Mouse (Mus musculus) heart, adult 2 months (tissue): Measurements from ENCODE around the gene Myo1h. TPM values are rescaled to one million over a fixed set of nuclear protein-coding genes. Genes with fewer than 3 reads are reported as not detected.
A peak's percentile ranks its signal among the peaks of the same experiment; 100 is the strongest.

Source experiments
- DNase-seq, 2 experiments: peaks; one replicate each; pipeline ENCODE4 v3.0.0; 2021
- H3K27ac ChIP-seq: fragments of 200-600 bp; 2 replicates; pipeline ENCODE4 v1.8.1; 2022
- H3K27me3 ChIP-seq: fragments of 200-500 bp; 2 replicates; pipeline ENCODE4 v1.6.1; 2012; ENCODE audit warnings: mild to moderate bottlenecking, low read length, inconsistent platforms, mixed read lengths; ENCODE audit not compliant: control insufficient read depth, insufficient read depth
- H3K36me3 ChIP-seq: fragments of 200-500 bp; 2 replicates; pipeline ENCODE4 v1.6.1; 2012; ENCODE audit warnings: low read length, inconsistent platforms; ENCODE audit not compliant: control insufficient read depth, insufficient read depth
- H3K4me1 ChIP-seq: fragments of 200-500 bp; 2 replicates; pipeline ENCODE4 v1.6.1; 2011; ENCODE audit warnings: low read length; ENCODE audit not compliant: control insufficient read depth, insufficient read depth
- H3K4me3 ChIP-seq: fragments of 200-600 bp; 2 replicates; pipeline ENCODE4 v1.8.1; 2022
- H3K79me2 ChIP-seq: fragments of 200-500 bp; replicated peaks from 2 replicates; pipeline ENCODE4 v1.6.1; 2012; ENCODE audit warnings: mild to moderate bottlenecking, inconsistent platforms, low read length, moderate library complexity, mixed read lengths; ENCODE audit not compliant: control insufficient read depth, insufficient read depth
- H3K9ac ChIP-seq: fragments of 200-500 bp; 2 replicates; pipeline ENCODE4 v1.6.1; 2012; ENCODE audit warnings: low read depth, mild to moderate bottlenecking, control low read depth, inconsistent platforms, low read length, mixed read lengths
- CTCF ChIP-seq: fragments of 200-600 bp; IDR thresholded peaks from 2 replicates; pipeline ENCODE4 v1.8.1; 2022; ENCODE audit warnings: antibody characterized with exemption, mild to moderate bottlenecking, moderate library complexity
- EP300 ChIP-seq: fragments of 200-500 bp; IDR thresholded peaks from 2 replicates; pipeline ENCODE4 v1.6.1; 2011; ENCODE audit warnings: low read depth, low read length, control low read depth; ENCODE audit not compliant: insufficient read depth
- POLR2A ChIP-seq: fragments of 200-500 bp; IDR thresholded peaks from 2 replicates; pipeline ENCODE4 v1.6.1; 2011; ENCODE audit warnings: mild to moderate bottlenecking, low read depth, low read length, control low read depth; ENCODE audit not compliant: insufficient read depth
- WGBS: fragments of 180-500 bp; shearing (Covaris S2); methylation state at CpG from one replicate; pipeline ENCODE4 v1.1.7; 2018; 5-methylcytosine and 5-hydroxymethylcytosine counted together
- intact Hi-C: fragments of 180-260 bp; cut with DNase I; formaldehyde crosslinking; loops from one replicate; pipeline ENCODE4 v1.15.1; 2025
- polyA plus RNA-seq: library from polyadenylated mRNA; depleted of rRNA; stranded (reverse); fragments of >200 nt; gene quantifications from 2 replicates; pipeline ENCODE4 v1.2.3, GENCODE M21; 2012
- total RNA-seq, 2 experiments: library from RNA; stranded (reverse); gene quantifications; 2 replicates each; pipeline ENCODE4 v1.2.3; 2021

Myo1h gene
- total and polyA plus RNA-seq, 3 experiments: 0.39 to 0.47 TPM; not detected in 1

DNA sequence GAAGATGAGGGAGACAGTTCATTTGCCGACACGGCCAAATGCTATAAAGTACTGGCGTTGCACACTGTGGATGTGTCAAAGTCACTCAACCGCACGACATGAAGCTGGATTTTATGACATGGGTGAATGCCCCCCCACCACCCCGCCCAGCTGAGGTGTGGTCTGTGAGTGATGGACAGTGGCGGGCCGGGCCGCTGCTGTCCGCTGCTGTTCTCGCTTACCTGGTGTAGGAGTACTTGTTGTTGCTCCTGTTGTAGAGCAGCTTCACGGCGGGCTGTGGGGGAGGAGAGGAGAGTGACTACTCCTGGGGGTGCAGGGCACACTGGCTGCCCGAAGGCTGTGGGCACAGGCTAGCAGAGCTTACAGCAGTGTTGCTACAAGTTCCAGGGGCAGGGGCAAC lies 79.2 kb downstream of the Myo1h start:
- H3K36me3 ChIP-seq: peaks cover 7% of the 10 kb centered on the region
- H3K27ac ChIP-seq: no peak overlapping the region
- 89% methylated on average over 14 of the region's 14 CpGs for WGBS
- H3K9ac ChIP-seq: no peak overlapping the region
- H3K27me3 ChIP-seq: no peaks in the 10 kb centered on the region
- DNase-seq: no peak
- intact Hi-C loops: no loop called here
- TF ChIP-seq POLR2A: no peak
- no peak for TF ChIP-seq CTCF
- TF ChIP-seq EP300: no peak
- H3K4me1 ChIP-seq: peaks cover 28% of the 10 kb centered on the region
- H3K4me3 ChIP-seq: no peak overlapping the region
- H3K79me2 ChIP-seq: no peaks in the 10 kb centered on the region; the same call in 1 of the 2 replicates

DNA sequence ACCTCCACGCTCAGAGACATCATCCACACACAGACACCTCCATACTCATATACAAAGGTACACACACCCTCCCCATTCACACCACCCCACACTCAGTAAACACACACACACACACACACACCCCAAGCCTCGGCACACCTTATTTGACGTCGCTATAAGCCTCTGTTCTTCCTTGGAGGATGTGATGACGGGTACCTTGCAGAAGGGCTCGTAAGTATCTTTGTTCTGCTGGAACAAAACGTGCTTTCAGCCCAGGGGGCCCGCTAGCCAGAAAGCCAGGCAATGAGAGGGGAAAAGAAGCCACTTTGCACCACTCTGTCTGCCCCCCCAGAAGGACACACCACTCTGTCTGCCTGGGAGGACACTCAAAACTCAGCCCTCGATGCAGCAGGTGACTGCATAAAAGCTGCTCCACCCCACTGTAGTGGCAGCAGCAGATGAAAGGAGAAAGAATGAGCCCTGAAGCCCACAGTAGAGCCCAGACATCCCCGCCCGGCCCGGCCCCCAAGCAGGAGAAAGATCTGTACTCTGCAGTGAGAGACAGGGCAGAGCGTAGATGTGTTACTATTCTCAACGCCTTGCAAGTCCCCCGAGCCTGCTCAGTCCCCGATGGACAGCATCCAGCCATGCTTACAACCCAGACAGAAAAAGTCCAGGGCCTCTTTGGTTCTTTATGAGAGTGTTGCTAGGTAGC lies 80.0 kb downstream of the Myo1h start:
- peaks cover 9% of the 10 kb centered on the region for H3K36me3 ChIP-seq
- no peak overlapping the region; the same call in 1 of the 2 replicates for H3K27ac ChIP-seq
- TF ChIP-seq EP300: no peak
- no peak for TF ChIP-seq POLR2A
- no peak for TF ChIP-seq CTCF
- H3K4me1 ChIP-seq: peaks cover 36% of the 10 kb centered on the region
- H3K4me3 ChIP-seq: no peak overlapping the region
- DNase-seq: no peak
- no peak overlapping the region for H3K9ac ChIP-seq
- intact Hi-C loops: no loop called here
- no peaks in the 10 kb centered on the region for H3K27me3 ChIP-seq
- WGBS: 85% methylated on average over 16 of the region's 16 CpGs
- H3K79me2 ChIP-seq: no peaks in the 10 kb centered on the region; the same call in 1 of the 2 replicates

DNA sequence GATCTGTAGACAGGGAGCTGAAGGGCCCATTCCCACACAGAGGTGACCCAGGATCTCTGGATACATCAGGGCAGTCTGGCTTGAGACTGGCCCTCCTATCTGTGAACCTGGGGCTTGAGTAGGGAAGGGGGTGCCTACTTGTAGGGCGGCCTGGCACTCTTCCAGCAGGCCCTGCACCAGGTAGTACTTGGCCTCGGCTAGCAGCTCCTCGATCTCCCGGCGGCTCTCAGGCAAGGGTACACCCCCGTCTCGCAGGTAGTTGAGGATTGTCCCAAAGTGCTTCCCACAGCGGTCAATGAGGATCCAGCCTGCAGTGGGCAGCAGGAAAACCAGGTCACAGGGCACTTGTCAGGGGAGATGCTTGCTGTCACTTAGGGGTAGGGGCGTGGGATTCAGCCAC lies 81.0 kb downstream of the Myo1h start:
- TF ChIP-seq CTCF (no peak), EP300 (no peak), POLR2A (no peak)
- Histone ChIP-seq H3K36me3 (peaks cover 9% of the 10 kb centered on the region), H3K79me2 (no peaks in the 10 kb centered on the region; the same call in 1 of the 2 replicates), H3K9ac (0 out of 2 replicates have a peak overlapping the region, but pooled peaks have one; percentile 10), H3K4me3 (peak overlapping the region; percentile 15; the same call in 1 of the 2 replicates), H3K4me1 (peaks cover 39% of the 10 kb centered on the region), H3K27me3 (no peaks in the 10 kb centered on the region), H3K27ac (peak overlapping the region; percentile 79)
- peak in 1 of 2 experiments; percentile 37 for DNase-seq
- intact Hi-C loops: loop anchor here (10.0 kb wide), 1 partner anchor 195 kb away; no protein-coding TSS in a partner anchor
- WGBS: 56% methylated on average over 9 of the region's 9 CpGs

DNA sequence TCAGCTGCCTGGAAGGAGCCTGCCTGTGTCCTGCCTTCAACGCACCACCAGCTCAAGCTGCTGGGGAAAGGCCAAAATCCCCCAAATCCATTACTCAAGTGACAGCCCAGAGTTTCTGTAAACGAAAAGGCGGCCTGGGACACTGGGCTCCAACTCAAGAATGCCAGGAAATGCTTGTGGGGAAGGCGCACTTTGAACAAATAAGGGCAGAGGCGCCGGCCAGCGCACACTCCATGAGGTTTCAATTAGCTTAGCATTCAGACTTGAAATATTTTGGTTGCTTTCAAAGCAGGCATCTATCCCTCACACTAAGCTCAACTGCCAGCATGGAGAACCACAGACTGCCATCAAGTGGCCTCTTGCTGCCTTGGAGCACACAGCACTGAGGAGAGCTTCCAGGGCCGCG lies 81.4 kb downstream of the Myo1h start:
- peaks cover 42% of the 10 kb centered on the region for H3K4me1 ChIP-seq
- H3K36me3 ChIP-seq: peaks cover 9% of the 10 kb centered on the region
- H3K9ac ChIP-seq: peak overlapping the region; percentile 7; the same call in 1 of the 2 replicates
- peak; percentile 26; the same call in 1 of the 2 replicates for TF ChIP-seq CTCF
- 0 out of 2 replicates have a peak, but pooled peaks have one; percentile 6 for TF ChIP-seq EP300
- TF ChIP-seq POLR2A: no peak
- no peaks in the 10 kb centered on the region for H3K27me3 ChIP-seq
- intact Hi-C loops: loop anchor here (10.0 kb wide), 1 partner anchor 196 kb away; no protein-coding TSS in a partner anchor
- H3K4me3 ChIP-seq: peak overlapping the region; percentile 15
- H3K27ac ChIP-seq: peak overlapping the region; percentile 79
- DNase-seq: peak; percentile 57 to 74
- no peaks in the 10 kb centered on the region; the same call in none of the 2 replicates for H3K79me2 ChIP-seq
- WGBS: 32% methylated on average over 9 of the region's 9 CpGs

- TF ChIP-seq CTCF (no peak), POLR2A (no peak), EP300 (no peak)
- WGBS: 14% methylated on average over 3 of the region's 3 CpGs
- H3K79me2 ChIP-seq: no peaks in the 10 kb centered on the region; the same call in none of the 2 replicates
- H3K4me1 ChIP-seq: peaks cover 47% of the 10 kb centered on the region
- H3K9ac ChIP-seq: no peak overlapping the region
- H3K4me3 ChIP-seq: no peak overlapping the region
- peaks cover 9% of the 10 kb centered on the region for H3K36me3 ChIP-seq
- DNase-seq: no peak
- H3K27me3 ChIP-seq: no peaks in the 10 kb centered on the region
- H3K27ac ChIP-seq: peak overlapping the region; percentile 79
- intact Hi-C loops: loop anchor here (10.0 kb wide), 1 partner anchor 197 kb away; no protein-coding TSS in a partner anchor
Observed at GRCm38 (mm10) chr5:114371331-114371730, 82.4 kb downstream of the Myo1h start.
